Comparison of ENCODE assay signal across 22 mouse cellular contexts in genomic region chr5:131142606-131143005, GRCm38 (mm10).
DNase-seq lines count a peak whose midpoint lies in the region; ATAC-seq and TF ChIP-seq lines count a peak whose summit lies in the region.
"Had no signal": no experiment of that assay in that cellular context is flagged by ENCODE, and none has a peak within 500 bp of the region (broad histone marks: within the 10 kb centered on the region; RNA-seq: fewer than 3 reads in every experiment).

No protein-coding gene starts in this region.

- H3K4me1 ChIP-seq in liver, postnatal 0 days (ENCODE audit: insufficient read depth): no peaks in the 10 kb centered on the region
- H3K4me1 ChIP-seq: forebrain, embryonic 10.5 days; hindbrain, embryonic 15.5 days had no signal

- no peaks in the 10 kb centered on the region for H3K36me3 ChIP-seq in liver, postnatal 0 days (replicated peaks; ENCODE audit: insufficient read depth, low read length)
- H3K36me3 ChIP-seq: embryonic facial prominence, embryonic 12.5 days; forebrain, embryonic 10.5 days; hindbrain, embryonic 15.5 days had no signal

- no peaks in the 10 kb centered on the region for H3K9me3 ChIP-seq in liver, postnatal 0 days (ENCODE audit: low read length)
- H3K9me3 ChIP-seq: embryonic facial prominence, embryonic 12.5 days; forebrain, embryonic 10.5 days; hindbrain, embryonic 15.5 days had no signal

- no peak for TF ChIP-seq EP300 in liver, postnatal 0 days (IDR thresholded peaks at IDR 0.05; ENCODE audit: low read depth)

- H3K4me3 ChIP-seq in layer of hippocampus, adult 2 months: no peak overlapping the region
- no peak overlapping the region for H3K4me3 ChIP-seq in liver, postnatal 0 days (ENCODE audit: low read depth, low read length)
- H3K4me3 ChIP-seq: embryonic facial prominence, embryonic 12.5 days; forebrain, embryonic 10.5 days; hindbrain, embryonic 15.5 days had no signal

- no peak overlapping the region for H3K4me2 ChIP-seq in liver, postnatal 0 days (ENCODE audit: low read depth, low read length)
- H3K4me2 ChIP-seq: embryonic facial prominence, embryonic 12.5 days; hindbrain, embryonic 15.5 days; liver, embryonic 11.5 days; lung, embryonic 14.5 days; midbrain, embryonic 11.5 days had no signal

- no peak for ATAC-seq in CD4-positive, CD25-positive, alpha-beta regulatory T cell, adult 4 months
- no peak for ATAC-seq in liver, postnatal 0 days
- ATAC-seq: intestine, embryonic 16.5 days had no signal

- WGBS in liver, postnatal 0 days (ENCODE audit: insufficient replicate concordance): 75% methylated on average over 4 of the region's 4 CpGs

- no peak overlapping the region for H3K9ac ChIP-seq in liver, postnatal 0 days (replicated peaks)
- H3K9ac ChIP-seq: embryonic facial prominence, embryonic 12.5 days; hindbrain, embryonic 15.5 days; lung, embryonic 14.5 days had no signal

- TF ChIP-seq CTCF in layer of hippocampus, adult 2 months (conservative IDR thresholded peaks at IDR 0.05): no peak
- TF ChIP-seq CTCF in liver, postnatal 0 days (IDR thresholded peaks at IDR 0.05; ENCODE audit: low read depth): no peak

- DNase-seq in embryo, embryonic 11 days: peak; percentile 14
- no peak for DNase-seq in embryo, embryonic 9.5 days (ENCODE audit: extremely low spot score)
- DNase-seq in layer of hippocampus, adult 2 months (ENCODE audit: low spot score in 2 of 2): no peak
- DNase-seq in layer of hippocampus, adult 8-10 months (ENCODE audit: low spot score in 2 of 2): no peak
- DNase-seq in adrenal gland, postnatal 36 days: peak; percentile 42 to 63
- no peak for DNase-seq in retina, embryonic 14.5 days (ENCODE audit: low spot score)
- DNase-seq in liver, postnatal 0 days: no peak
- DNase-seq: cerebellum, adult 11-12 months; cerebellum, postnatal 25 days; gastrocnemius, postnatal 25 days; layer of hippocampus, postnatal 36 days; lung, embryonic 14.5 days; lung, postnatal 4 days; thymus, postnatal 14 days had no signal

- H3K27ac ChIP-seq in layer of hippocampus, adult 2 months: 0 out of 2 replicates have a peak overlapping the region, but pooled peaks have one; percentile 3
- no peak overlapping the region for H3K27ac ChIP-seq in liver, postnatal 0 days (ENCODE audit: low read depth)
- H3K27ac ChIP-seq: embryonic facial prominence, embryonic 12.5 days; forebrain, embryonic 10.5 days; hindbrain, embryonic 15.5 days had no signal

- H3K27me3 ChIP-seq in liver, postnatal 0 days (ENCODE audit: insufficient read depth, low read length): no peaks in the 10 kb centered on the region
- H3K27me3 ChIP-seq: CH12.LX; embryonic facial prominence, embryonic 12.5 days; hindbrain, embryonic 15.5 days had no signal

Comparison
In these comparisons a context has a peak if more than half of its experiments do, and no peak if none do; other contexts are left out.
1. DNase-seq: peak in embryo, embryonic 11 days (single experiment) and adrenal gland, postnatal 36 days (2 of 2); none in embryo, embryonic 9.5 days (single experiment), layer of hippocampus, adult 2 months (0 of 2), layer of hippocampus, adult 8-10 months (0 of 2), retina, embryonic 14.5 days (single experiment) and liver, postnatal 0 days (single experiment).